Mouse (Mus musculus) neutrophil, adult 65 days (primary cell): Measurements from ENCODE around the gene Pi16. TPM values are rescaled to one million over a fixed set of nuclear protein-coding genes. Genes with fewer than 3 reads are reported as not detected.

Source experiments
- total RNA-seq: library from RNA; stranded (reverse); gene quantifications from 2 replicates; pipeline ENCODE4 v1.2.4, GENCODE M21; 2023

Pi16 gene
- total RNA-seq, result 230 and 242 TPM in 2 replicates

GRCm38 (mm10) chr17:29317380-29317779 lies at the start of gene Pi16:
Gene Pi16, plus strand, starts transcription at chr17:29317680.

DNA sequence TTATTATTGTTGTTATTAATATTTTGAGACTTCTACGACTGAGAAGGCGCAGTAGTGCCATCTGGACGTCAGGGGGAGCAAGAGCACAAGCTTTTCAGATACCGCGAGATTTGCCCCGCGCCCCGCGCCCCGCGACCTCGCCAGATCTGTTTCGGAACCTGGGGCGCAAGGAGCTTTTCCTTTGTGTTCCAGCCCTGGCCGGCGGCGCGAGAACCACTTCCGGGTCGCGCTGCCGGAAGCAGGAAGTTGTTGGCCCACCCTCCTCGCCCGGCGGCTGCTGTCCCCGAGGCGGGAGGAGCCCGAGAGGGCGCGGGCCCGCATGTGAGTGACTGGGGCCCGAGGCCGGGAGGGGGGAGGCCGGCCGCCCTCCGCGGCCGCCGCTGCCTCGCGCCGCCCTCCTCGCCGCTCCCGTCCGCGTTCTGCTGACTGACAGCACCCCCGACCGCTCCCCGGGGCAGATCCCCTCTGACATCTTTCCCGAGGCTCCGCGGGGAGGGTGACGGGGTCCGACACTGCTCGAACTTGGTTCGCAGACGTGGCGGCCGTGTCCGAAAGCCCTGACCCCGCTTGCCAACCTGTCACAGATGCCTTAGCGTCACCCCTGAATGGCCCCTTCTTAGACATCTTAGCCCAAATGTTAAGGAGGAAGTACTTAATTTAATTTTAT lies 48.7 kb upstream of the Pi16 start, which contains the start of gene BC004004:
TSS of gene BC004004 (plus strand) at position 107 of the 667 bp plus-strand sequence.

GRCm38 (mm10) chr17:29347645-29348256 lies 30.3 kb downstream of the Pi16 start, which contains the start of gene Mtch1:
Gene Mtch1, minus strand, starts transcription at chr17:29347934.

DNA sequence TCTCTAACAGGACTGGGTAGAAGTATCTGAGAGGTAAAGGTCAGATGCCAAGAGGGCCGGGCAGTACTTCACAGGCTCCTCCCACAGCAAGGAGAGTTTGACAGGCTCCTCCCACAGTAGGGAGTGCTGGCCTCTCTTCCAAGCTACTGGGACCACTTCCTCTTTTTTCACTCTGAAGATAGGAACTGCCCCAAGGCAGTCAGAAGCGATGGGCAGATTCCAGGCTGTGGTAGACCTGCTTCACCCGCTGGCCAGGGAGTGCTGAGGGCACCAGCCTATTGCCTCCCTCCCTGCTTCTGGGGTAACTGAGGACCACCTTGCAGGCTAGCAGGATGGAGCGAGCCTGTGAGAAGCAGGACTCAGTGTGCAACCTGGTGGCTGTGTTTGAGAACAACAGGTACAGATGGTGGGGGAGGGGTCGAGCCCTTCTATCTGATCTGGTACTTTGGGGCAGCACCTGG lies 43.3 kb downstream of the Pi16 start, which contains the start of gene Fgd2:
TSS of gene Fgd2 (plus strand) at position 154 of the 461 bp plus-strand sequence.

Other genes starting within 250 kb of the Pi16 start
- 40.2 and 41.4 TPM in 2 replicates for gene Cdkn1a, start 226.7 kb upstream of the Pi16 start, total RNA-seq
- gene Rab44, start 203.5 kb upstream of the Pi16 start, total RNA-seq, result 197 and 250 TPM in 2 replicates
- gene Cpne5, start 79.5 kb upstream of the Pi16 start, total RNA-seq, result 0.16 and 0.20 TPM in 2 replicates
- gene Ppil1, start 53.5 kb upstream of the Pi16 start, total RNA-seq, result 15.7 and 16.0 TPM in 2 replicates
- 73.1 and 79.3 TPM in 2 replicates for gene BC004004, start 48.9 kb upstream of the Pi16 start, total RNA-seq
- gene Mtch1, start 30.3 kb downstream of the Pi16 start, total RNA-seq, result 77.2 and 93.1 TPM in 2 replicates
- 25.0 and 41.1 TPM in 2 replicates for gene Fgd2, start 43.2 kb downstream of the Pi16 start, total RNA-seq
- gene Pim1, start 173.1 kb downstream of the Pi16 start, total RNA-seq, result 666 and 694 TPM in 2 replicates
- not detected in 2 replicates for gene Gm17657, start 232.0 kb downstream of the Pi16 start, total RNA-seq
- gene Tbc1d22b, start 232.1 kb downstream of the Pi16 start, total RNA-seq, result 12.8 and 13.5 TPM in 2 replicates
- not detected in 2 replicates for gene Tmem217, start 234.7 kb downstream of the Pi16 start, total RNA-seq